Comparison of ENCODE assay signal across 30 mouse cellular contexts in genomic region chr4:57083653-57084052, GRCm38 (mm10). TPM values are rescaled to one million over a fixed set of nuclear protein-coding genes. Genes with fewer than 3 reads are reported as not detected.
DNase-seq lines count a peak whose midpoint lies in the region; ATAC-seq lines count a peak whose summit lies in the region.
"Had no signal": no experiment of that assay in that cellular context is flagged by ENCODE, and none has a peak within 500 bp of the region (broad histone marks: within the 10 kb centered on the region; RNA-seq: fewer than 3 reads in every experiment).

No protein-coding gene starts in this region.

- H3K27me3 ChIP-seq in embryonic facial prominence, embryonic 11.5 days (ENCODE audit: control insufficient read depth, insufficient read depth, low read length) = no peaks in the 10 kb centered on the region
- H3K27me3 ChIP-seq in embryonic facial prominence, embryonic 10.5 days (replicated peaks; ENCODE audit: low read depth, poor library complexity, severe bottlenecking) = 0 out of 2 replicates have a peak, but pooled peaks cover 7% of the 10 kb centered on the region
- no peaks in the 10 kb centered on the region for H3K27me3 ChIP-seq in neural tube, embryonic 15.5 days (replicated peaks)
- no peaks in the 10 kb centered on the region for H3K27me3 ChIP-seq in embryonic facial prominence, embryonic 14.5 days (replicated peaks; ENCODE audit: control insufficient read depth, insufficient read depth, low read length)
- no peaks in the 10 kb centered on the region for H3K27me3 ChIP-seq in neural tube, embryonic 11.5 days (ENCODE audit: control insufficient read depth, insufficient read depth, low read length)
- H3K27me3 ChIP-seq: CH12.LX; hindbrain, embryonic 12.5 days; hindbrain, embryonic 15.5 days had no signal

- DNase-seq in embryonic facial prominence, embryonic 11.5 days (ENCODE audit: low spot score) = peak; percentile 30
- DNase-seq in embryonic facial prominence, embryonic 10.5 days (ENCODE audit: low spot score) = no peak
- peak; percentile 34 for DNase-seq in neural tube, embryonic 10.5 days (ENCODE audit: extremely low spot score, low spot score)
- peak; percentile 41 for DNase-seq in embryonic facial prominence, embryonic 14.5 days (ENCODE audit: low spot score)
- peak; percentile 39 for DNase-seq in neural tube, embryonic 11.5 days (ENCODE audit: low spot score)
- DNase-seq in cerebellum, postnatal 14 days = no peak
- no peak for DNase-seq in left cerebral cortex, adult 11 months (ENCODE audit: low spot score)
- DNase-seq: adrenal gland, adult 8-10 months; adrenal gland, postnatal 25 days; B cell, adult 2 months; cerebellum, adult 11-12 months; cerebellum, adult 8-10 months; cerebellum, postnatal 10 days; gastrocnemius, postnatal 10 days; gastrocnemius, postnatal 36 days; heart, adult 2 months; heart, postnatal 14 days; heart, postnatal 4 days had no signal

- H3K9ac ChIP-seq in embryonic facial prominence, embryonic 11.5 days (replicated peaks; ENCODE audit: low read length) = no peak overlapping the region
- no peak overlapping the region for H3K9ac ChIP-seq in neural tube, embryonic 15.5 days (replicated peaks)
- no peak overlapping the region for H3K9ac ChIP-seq in embryonic facial prominence, embryonic 14.5 days (ENCODE audit: low read depth, low read length)
- H3K9ac ChIP-seq in neural tube, embryonic 11.5 days (ENCODE audit: low read length) = no peak overlapping the region
- H3K9ac ChIP-seq: forebrain, embryonic 13.5 days; heart, embryonic 13.5 days; hindbrain, embryonic 12.5 days; hindbrain, embryonic 15.5 days had no signal

- no peak for ATAC-seq in embryonic facial prominence, embryonic 11.5 days (replicated peaks; ENCODE audit: insufficient number of reproducible peaks, low FRiP score, low TSS enrichment, low read depth)
- no peak for ATAC-seq in neural tube, embryonic 15.5 days (ENCODE audit: low FRiP score)
- peak; percentile 50; the same call in 1 of the 2 replicates for ATAC-seq in embryonic facial prominence, embryonic 14.5 days (ENCODE audit: low read depth)
- ATAC-seq in neural tube, embryonic 11.5 days (ENCODE audit: insufficient read depth, low FRiP score, low TSS enrichment) = no peak
- ATAC-seq: activated CD4-positive, CD25-positive, alpha-beta regulatory T cell, adult 4 months; forebrain, embryonic 13.5 days; forebrain, embryonic 16.5 days; intestine, postnatal 0 days had no signal

- no peak overlapping the region for H3K27ac ChIP-seq in embryonic facial prominence, embryonic 11.5 days (replicated peaks; ENCODE audit: low read depth, low read length)
- no peak overlapping the region for H3K27ac ChIP-seq in embryonic facial prominence, embryonic 10.5 days (replicated peaks)
- no peak overlapping the region for H3K27ac ChIP-seq in neural tube, embryonic 15.5 days (replicated peaks)
- H3K27ac ChIP-seq in embryonic facial prominence, embryonic 14.5 days (replicated peaks; ENCODE audit: low read depth, low read length) = no peak overlapping the region
- H3K27ac ChIP-seq in neural tube, embryonic 11.5 days (ENCODE audit: low read depth, low read length) = no peak overlapping the region
- H3K27ac ChIP-seq: forebrain, embryonic 13.5 days; heart, adult 2 months; heart, embryonic 13.5 days; hindbrain, embryonic 12.5 days; hindbrain, embryonic 15.5 days had no signal

- H3K4me3 ChIP-seq in embryonic facial prominence, embryonic 11.5 days (ENCODE audit: low read depth, low read length) = no peak overlapping the region
- H3K4me3 ChIP-seq in embryonic facial prominence, embryonic 10.5 days = no peak overlapping the region
- H3K4me3 ChIP-seq in neural tube, embryonic 15.5 days (replicated peaks) = no peak overlapping the region
- H3K4me3 ChIP-seq in embryonic facial prominence, embryonic 14.5 days (ENCODE audit: low read depth, low read length) = no peak overlapping the region
- H3K4me3 ChIP-seq in neural tube, embryonic 11.5 days (ENCODE audit: low read depth, low read length) = no peak overlapping the region
- H3K4me3 ChIP-seq: erythroblast, embryonic 14.5 days; forebrain, embryonic 13.5 days; heart, adult 2 months; heart, embryonic 10.5 days; heart, embryonic 13.5 days; hindbrain, embryonic 12.5 days; hindbrain, embryonic 15.5 days had no signal

- H3K4me2 ChIP-seq in embryonic facial prominence, embryonic 11.5 days (ENCODE audit: low read depth, low read length) = no peak overlapping the region
- no peak overlapping the region for H3K4me2 ChIP-seq in neural tube, embryonic 15.5 days
- no peak overlapping the region for H3K4me2 ChIP-seq in embryonic facial prominence, embryonic 14.5 days (ENCODE audit: low read depth, low read length)
- H3K4me2 ChIP-seq in neural tube, embryonic 11.5 days (ENCODE audit: low read depth) = no peak overlapping the region
- H3K4me2 ChIP-seq: forebrain, embryonic 13.5 days; heart, embryonic 13.5 days; hindbrain, embryonic 12.5 days; hindbrain, embryonic 15.5 days had no signal

- H3K36me3 ChIP-seq in embryonic facial prominence, embryonic 11.5 days (replicated peaks; ENCODE audit: control insufficient read depth, insufficient read depth, low read depth, low read length) = no peaks in the 10 kb centered on the region
- H3K36me3 ChIP-seq in embryonic facial prominence, embryonic 10.5 days (replicated peaks) = no peaks in the 10 kb centered on the region
- H3K36me3 ChIP-seq in neural tube, embryonic 15.5 days = no peaks in the 10 kb centered on the region
- H3K36me3 ChIP-seq in embryonic facial prominence, embryonic 14.5 days (ENCODE audit: control insufficient read depth, insufficient read depth, low read length) = no peaks in the 10 kb centered on the region
- H3K36me3 ChIP-seq in neural tube, embryonic 11.5 days (ENCODE audit: control insufficient read depth, insufficient read depth, low read length) = no peaks in the 10 kb centered on the region
- H3K36me3 ChIP-seq: G1E; heart, embryonic 10.5 days; heart, embryonic 13.5 days; hindbrain, embryonic 12.5 days; hindbrain, embryonic 15.5 days had no signal

- H3K4me1 ChIP-seq in embryonic facial prominence, embryonic 11.5 days (ENCODE audit: control insufficient read depth, insufficient read depth, low read length) = no peaks in the 10 kb centered on the region
- peaks cover 28% of the 10 kb centered on the region for H3K4me1 ChIP-seq in embryonic facial prominence, embryonic 10.5 days
- peaks cover 12% of the 10 kb centered on the region; the same call in 1 of the 2 replicates for H3K4me1 ChIP-seq in neural tube, embryonic 15.5 days
- no peaks in the 10 kb centered on the region for H3K4me1 ChIP-seq in embryonic facial prominence, embryonic 14.5 days (ENCODE audit: control insufficient read depth, insufficient read depth, low read length)
- no peaks in the 10 kb centered on the region for H3K4me1 ChIP-seq in neural tube, embryonic 11.5 days (ENCODE audit: control insufficient read depth, insufficient read depth, low read length)

- H3K9me3 ChIP-seq in embryonic facial prominence, embryonic 11.5 days (replicated peaks; ENCODE audit: control insufficient read depth, low read length) = no peaks in the 10 kb centered on the region
- H3K9me3 ChIP-seq in embryonic facial prominence, embryonic 10.5 days = no peaks in the 10 kb centered on the region
- no peaks in the 10 kb centered on the region for H3K9me3 ChIP-seq in neural tube, embryonic 15.5 days (replicated peaks)
- H3K9me3 ChIP-seq in embryonic facial prominence, embryonic 14.5 days (ENCODE audit: control insufficient read depth, low read length) = no peaks in the 10 kb centered on the region
- H3K9me3 ChIP-seq in neural tube, embryonic 11.5 days (ENCODE audit: control insufficient read depth, low read length) = no peaks in the 10 kb centered on the region
- H3K9me3 ChIP-seq: forebrain, embryonic 13.5 days; heart, embryonic 10.5 days; heart, embryonic 13.5 days; hindbrain, embryonic 12.5 days; hindbrain, embryonic 15.5 days had no signal

- WGBS in embryonic facial prominence, embryonic 11.5 days = 58% methylated on average over 11 of the region's 11 CpGs
- 66% methylated on average over 11 of the region's 11 CpGs for WGBS in embryonic facial prominence, embryonic 10.5 days
- WGBS in neural tube, embryonic 15.5 days = 74% methylated on average over 11 of the region's 11 CpGs
- WGBS in embryonic facial prominence, embryonic 14.5 days = 51% methylated on average over 11 of the region's 11 CpGs
- 61% methylated on average over 11 of the region's 11 CpGs for WGBS in neural tube, embryonic 11.5 days

RNA-seq across cellular contexts. Expression of gene Epb41l4b, which starts 59.6 kb away (rescaled TPM):
- 2.0 TPM in 2 replicates for polyA plus RNA-seq in embryonic facial prominence, embryonic 11.5 days (2014; fragmentation: Nextera tagmentation; extraction: Ambion mirVana)
- 1.2 and 1.4 TPM in 2 replicates for polyA plus RNA-seq in embryonic facial prominence, embryonic 10.5 days (2016; fragmentation: Nextera tagmentation; extraction: Ambion mirVana)
- polyA plus RNA-seq in neural tube, embryonic 15.5 days (2015; fragmentation: Nextera tagmentation; extraction: Ambion mirVana) = 4.5 and 6.5 TPM in 2 replicates
- polyA plus RNA-seq in embryonic facial prominence, embryonic 14.5 days (2014; fragmentation: Nextera tagmentation; extraction: Ambion mirVana) = 4.8 and 5.2 TPM in 2 replicates
- polyA plus RNA-seq in neural tube, embryonic 11.5 days (2014; fragmentation: Nextera tagmentation; extraction: Ambion mirVana) = 0.99 and 1.3 TPM in 2 replicates
- polyA plus RNA-seq: activated CD4-positive, CD25-positive, alpha-beta regulatory T cell, adult 4 months; G1E had no signal

Comparison
In these comparisons a context has a peak if more than half of its experiments do, and no peak if none do; other contexts are left out.
1. DNase-seq: peak in embryonic facial prominence, embryonic 11.5 days (single experiment), neural tube, embryonic 10.5 days (single experiment), embryonic facial prominence, embryonic 14.5 days (single experiment) and neural tube, embryonic 11.5 days (single experiment); none in embryonic facial prominence, embryonic 10.5 days (single experiment), cerebellum, postnatal 14 days (0 of 2) and left cerebral cortex, adult 11 months (single experiment).